Mouse (Mus musculus) liver, embryonic 14.5 days (tissue): Measurements from ENCODE around the gene Siglecg.
A peak's percentile ranks its signal among the peaks of the same experiment; 100 is the strongest.

Experiments used
- CTCF ChIP-seq: IDR thresholded peaks from 2 replicates; pipeline ENCODE4 v1.5.1; 2016; ENCODE audit warnings: antibody characterized with exemption, low read depth, control low read depth
- EP300 ChIP-seq: IDR thresholded peaks from 2 replicates; pipeline ENCODE4 v1.6.1; 2016; ENCODE audit warnings: antibody characterized with exemption, low read depth

DNA sequence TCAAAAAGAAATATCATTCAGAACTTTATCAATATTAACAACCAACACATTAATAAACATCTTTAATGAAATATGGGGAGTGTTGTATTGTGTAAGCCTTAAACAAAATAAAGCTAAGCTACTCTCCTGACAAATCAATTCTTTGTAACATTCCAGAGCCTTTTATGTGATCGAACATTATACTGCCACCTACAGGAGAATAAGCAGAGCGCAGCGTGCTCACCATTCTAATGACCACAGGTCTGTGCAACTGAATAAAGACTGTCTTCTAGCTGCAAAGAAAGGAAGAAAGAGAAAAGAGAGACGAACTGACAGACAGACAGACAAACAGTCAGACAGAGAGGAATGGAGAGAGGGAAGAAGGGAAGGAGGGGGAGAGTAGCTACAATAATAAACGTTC is 29.8 kb upstream of the Siglecg start:
- TF ChIP-seq EP300 (no peak), CTCF (peak; percentile 66)
